Mouse (Mus musculus): ENCODE measurements around the gene Vim. TPM values are rescaled to one million over a fixed set of nuclear protein-coding genes. Genes with fewer than 3 reads are reported as not detected.

The Vim gene
- polyA plus RNA-seq (2015; fragmentation: Nextera tagmentation; extraction: Ambion mirVana) = 820 and 887 TPM in 2 replicates

DNA sequence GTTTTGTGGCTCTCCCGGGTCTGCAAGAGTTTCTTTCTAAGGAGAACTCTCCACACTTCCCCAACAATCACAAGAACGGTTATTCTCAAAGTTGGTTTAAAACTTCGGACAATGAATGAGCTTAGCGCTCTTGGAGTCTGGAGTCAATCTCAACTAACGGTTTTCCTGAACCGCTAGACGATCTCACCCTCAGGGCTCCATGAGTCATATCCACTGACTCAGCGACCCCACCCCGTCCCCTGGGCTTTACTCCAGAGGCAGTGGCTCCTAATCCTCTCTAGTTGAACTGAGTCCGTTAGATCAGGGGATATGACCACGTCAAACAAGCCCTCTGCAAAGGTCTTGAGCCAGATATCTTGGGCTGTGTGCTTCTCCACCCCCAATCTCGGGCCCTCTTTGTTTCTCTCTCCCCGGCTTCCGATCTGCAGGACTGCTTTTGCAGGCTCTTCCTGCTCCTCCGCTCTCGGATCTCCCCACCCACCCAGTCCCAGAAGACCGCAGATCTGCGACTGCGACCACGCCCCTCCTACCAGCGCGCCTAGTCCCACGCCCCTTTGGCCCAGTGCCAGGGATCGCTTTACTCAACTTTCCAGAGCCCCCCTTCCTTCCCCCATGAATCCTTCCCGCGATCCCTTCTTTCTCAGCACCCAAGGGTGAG, at the start of gene Vim:
Gene Vim, plus strand, starts transcription at position 520 of the 658 bp plus-strand sequence.
- H3K4me3 ChIP-seq (ENCODE audit: low read length) = peak within 1 kb of the TSS; percentile 90
- H3K9ac ChIP-seq (ENCODE audit: low read length) = peak within 1 kb of the TSS; percentile 90
- peak within 1 kb of the TSS; percentile 79 for H3K4me2 ChIP-seq (ENCODE audit: low read depth, low read length)
- H3K27me3 ChIP-seq (ENCODE audit: control insufficient read depth, insufficient read depth, low read length) = no peaks in the 10 kb centered on the region
- H3K27ac ChIP-seq (ENCODE audit: low read length) = peak within 1 kb of the TSS; percentile 99
- no peaks in the 10 kb centered on the region for H3K9me3 ChIP-seq (replicated peaks; ENCODE audit: control insufficient read depth, low read length)
- H3K4me1 ChIP-seq (ENCODE audit: control insufficient read depth, insufficient read depth, low read length) = peaks cover 18% of the 10 kb centered on the region
- peak; percentile 93 for ATAC-seq (replicated peaks; ENCODE audit: extremely low read depth, insufficient read depth, low FRiP score)
- under 1% methylated on average over 26 of the region's 26 CpGs for WGBS
- peaks cover 16% of the 10 kb centered on the region for H3K36me3 ChIP-seq (ENCODE audit: control insufficient read depth, insufficient read depth)

DNA sequence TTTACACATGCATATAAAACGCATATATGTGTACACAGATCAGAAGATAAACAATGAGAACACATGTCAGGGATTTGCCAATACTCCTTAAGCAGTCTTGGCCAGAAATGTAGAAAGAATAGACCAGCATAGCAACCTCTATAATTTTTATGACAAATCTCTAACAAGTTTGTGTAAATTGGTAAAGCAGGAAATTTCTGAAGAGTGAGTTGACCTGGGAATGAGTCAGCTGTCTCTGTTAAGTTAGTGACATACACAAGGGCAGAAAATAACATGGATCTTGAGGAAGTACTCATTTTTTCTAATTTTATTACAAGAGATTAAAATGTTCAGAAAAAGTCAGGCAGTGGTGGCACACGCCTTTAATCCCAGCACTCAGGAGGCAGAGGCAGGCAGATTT, 47.5 kb upstream of the Vim start:
- Histone ChIP-seq H3K36me3 (ENCODE audit: control insufficient read depth, insufficient read depth) (no peaks in the 10 kb centered on the region), H3K4me1 (ENCODE audit: control insufficient read depth, insufficient read depth, low read length) (peaks cover 16% of the 10 kb centered on the region; the same call in 1 of the 2 replicates), H3K27me3 (ENCODE audit: control insufficient read depth, insufficient read depth, low read length) (no peaks in the 10 kb centered on the region), H3K4me2 (ENCODE audit: low read depth, low read length) (no peak overlapping the region), H3K9me3 (replicated peaks; ENCODE audit: control insufficient read depth, low read length) (no peaks in the 10 kb centered on the region), H3K27ac (ENCODE audit: low read length) (no peak overlapping the region), H3K9ac (ENCODE audit: low read length) (no peak overlapping the region), H3K4me3 (ENCODE audit: low read length) (no peak overlapping the region)
- no peak for ATAC-seq (replicated peaks; ENCODE audit: extremely low read depth, insufficient read depth, low FRiP score)
- 89% methylated on average over 2 of the region's 2 CpGs for WGBS

DNA sequence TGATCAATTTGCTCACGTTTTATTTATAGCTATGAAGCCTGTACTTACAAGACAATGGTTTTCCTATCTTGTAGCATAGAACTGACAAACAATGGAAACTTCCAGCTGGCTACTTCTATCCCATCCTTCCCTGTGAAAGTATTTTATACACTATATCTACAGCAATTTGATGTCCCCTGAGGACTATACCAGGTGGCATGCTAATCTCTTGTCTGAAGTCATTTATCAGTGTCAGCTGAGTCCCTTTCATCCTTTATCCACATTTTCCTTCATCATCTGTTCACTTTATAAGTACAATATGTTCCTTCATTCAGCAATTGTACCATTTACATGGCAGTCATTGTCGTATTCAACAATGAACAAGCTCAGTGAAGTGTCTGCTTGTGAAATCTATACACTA, 46.6 kb upstream of the Vim start:
- Histone ChIP-seq H3K27me3 (ENCODE audit: control insufficient read depth, insufficient read depth, low read length) (no peaks in the 10 kb centered on the region), H3K9me3 (replicated peaks; ENCODE audit: control insufficient read depth, low read length) (no peaks in the 10 kb centered on the region), H3K4me3 (ENCODE audit: low read length) (no peak overlapping the region), H3K27ac (ENCODE audit: low read length) (0 out of 2 replicates have a peak overlapping the region, but pooled peaks have one; percentile 1), H3K4me2 (ENCODE audit: low read depth, low read length) (no peak overlapping the region), H3K4me1 (ENCODE audit: control insufficient read depth, insufficient read depth, low read length) (peaks cover 15% of the 10 kb centered on the region; the same call in 1 of the 2 replicates), H3K9ac (ENCODE audit: low read length) (no peak overlapping the region), H3K36me3 (ENCODE audit: control insufficient read depth, insufficient read depth) (no peaks in the 10 kb centered on the region)
- WGBS = 48% methylated on average over 2 of the region's 2 CpGs
- ATAC-seq (replicated peaks; ENCODE audit: extremely low read depth, insufficient read depth, low FRiP score) = no peak

DNA sequence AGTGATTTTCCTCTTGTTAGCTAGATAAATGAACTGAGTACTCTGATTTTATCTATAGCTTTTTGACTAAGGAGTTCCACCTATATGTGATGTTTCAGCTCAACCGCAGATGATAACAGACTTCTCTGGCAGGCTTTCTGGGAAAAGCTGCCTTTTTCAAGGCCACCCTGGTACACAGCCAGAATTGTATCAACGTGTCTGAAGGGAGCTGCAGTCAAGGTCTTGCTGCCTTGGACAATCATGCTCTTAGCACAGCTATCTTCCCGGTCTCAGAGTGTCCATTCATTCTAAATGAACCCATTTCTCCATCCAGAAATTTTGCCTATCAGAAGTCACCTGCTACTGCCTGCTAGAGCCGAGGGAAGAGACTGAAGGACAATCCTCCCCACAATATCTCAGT, 46.2 kb upstream of the Vim start:
- 0 out of 2 replicates have a peak overlapping the region, but pooled peaks have one; percentile 1 for H3K27ac ChIP-seq (ENCODE audit: low read length)
- no peak for ATAC-seq (replicated peaks; ENCODE audit: extremely low read depth, insufficient read depth, low FRiP score)
- no peaks in the 10 kb centered on the region for H3K36me3 ChIP-seq (ENCODE audit: control insufficient read depth, insufficient read depth)
- H3K9me3 ChIP-seq (replicated peaks; ENCODE audit: control insufficient read depth, low read length) = no peaks in the 10 kb centered on the region
- no peaks in the 10 kb centered on the region for H3K27me3 ChIP-seq (ENCODE audit: control insufficient read depth, insufficient read depth, low read length)
- WGBS = 46% methylated on average over 4 of the region's 4 CpGs
- no peak overlapping the region for H3K9ac ChIP-seq (ENCODE audit: low read length)
- H3K4me3 ChIP-seq (ENCODE audit: low read length) = no peak overlapping the region
- 0 out of 2 replicates have a peak, but pooled peaks cover 13% of the 10 kb centered on the region for H3K4me1 ChIP-seq (ENCODE audit: control insufficient read depth, insufficient read depth, low read length)
- no peak overlapping the region for H3K4me2 ChIP-seq (ENCODE audit: low read depth, low read length)

DNA sequence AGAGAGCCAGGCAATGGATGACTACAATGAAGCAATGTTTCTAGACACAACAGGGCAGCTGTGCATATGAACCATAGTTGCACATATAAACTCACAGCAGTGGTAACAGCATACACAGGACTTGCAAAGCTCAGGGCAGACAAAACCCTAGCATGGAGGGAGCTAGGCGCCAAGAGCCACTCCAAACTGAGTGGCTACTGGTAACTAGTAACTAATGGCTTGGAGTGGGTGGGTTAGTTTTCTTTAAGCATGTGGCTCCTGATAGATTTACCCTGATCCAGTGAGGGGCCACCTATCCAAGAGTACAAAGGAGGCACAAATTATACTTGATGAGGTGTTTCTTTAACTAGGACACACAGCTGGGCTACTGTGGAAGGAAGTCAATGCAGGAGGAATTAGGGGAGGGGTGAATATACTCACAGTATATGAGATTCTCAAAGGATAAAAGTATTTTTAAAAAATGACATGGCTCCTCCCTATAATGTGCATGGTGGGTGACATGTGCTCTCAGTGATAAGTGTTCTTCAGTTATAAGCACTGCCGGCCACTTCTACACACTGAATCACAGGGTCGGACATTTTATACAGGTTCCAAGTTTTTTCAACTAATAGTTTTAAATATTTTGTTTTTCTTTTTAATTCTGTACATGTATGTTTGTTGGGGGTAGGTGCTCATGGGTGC, 44.3 kb upstream of the Vim start:
- Histone ChIP-seq H3K27me3 (ENCODE audit: control insufficient read depth, insufficient read depth, low read length) (no peaks in the 10 kb centered on the region), H3K4me1 (ENCODE audit: control insufficient read depth, insufficient read depth, low read length) (0 out of 2 replicates have a peak, but pooled peaks cover 8% of the 10 kb centered on the region), H3K9ac (ENCODE audit: low read length) (no peak overlapping the region), H3K4me3 (ENCODE audit: low read length) (no peak overlapping the region), H3K4me2 (ENCODE audit: low read depth, low read length) (no peak overlapping the region), H3K9me3 (replicated peaks; ENCODE audit: control insufficient read depth, low read length) (no peaks in the 10 kb centered on the region), H3K27ac (ENCODE audit: low read length) (no peak overlapping the region), H3K36me3 (ENCODE audit: control insufficient read depth, insufficient read depth) (no peaks in the 10 kb centered on the region)
- no peak for ATAC-seq (replicated peaks; ENCODE audit: extremely low read depth, insufficient read depth, low FRiP score)
- 87% methylated on average over 3 of the region's 3 CpGs for WGBS

DNA sequence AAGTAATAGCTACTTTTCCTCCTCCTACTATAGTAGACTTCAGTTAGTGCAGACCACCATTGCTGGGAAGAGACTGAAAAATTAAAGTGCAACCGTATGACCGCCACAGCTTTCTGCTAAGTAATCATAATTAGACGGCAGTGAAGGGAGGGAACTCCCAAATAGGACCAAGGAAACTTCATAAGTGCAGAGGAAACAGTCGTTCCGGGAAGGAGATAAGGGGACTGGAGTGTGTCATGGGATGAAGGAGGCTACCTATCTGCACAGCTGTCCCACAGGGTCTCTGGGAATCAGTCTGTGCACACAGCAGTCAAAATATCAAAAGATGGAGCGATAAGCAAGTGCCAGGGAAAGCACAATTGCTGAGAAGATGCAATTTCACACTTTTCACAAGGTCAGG, 43.1 kb upstream of the Vim start:
- Histone ChIP-seq H3K27ac (ENCODE audit: low read length) (no peak overlapping the region), H3K9ac (ENCODE audit: low read length) (no peak overlapping the region), H3K9me3 (replicated peaks; ENCODE audit: control insufficient read depth, low read length) (no peaks in the 10 kb centered on the region), H3K36me3 (ENCODE audit: control insufficient read depth, insufficient read depth) (no peaks in the 10 kb centered on the region), H3K27me3 (ENCODE audit: control insufficient read depth, insufficient read depth, low read length) (no peaks in the 10 kb centered on the region), H3K4me1 (ENCODE audit: control insufficient read depth, insufficient read depth, low read length) (0 out of 2 replicates have a peak, but pooled peaks cover 10% of the 10 kb centered on the region), H3K4me3 (ENCODE audit: low read length) (no peak overlapping the region), H3K4me2 (ENCODE audit: low read depth, low read length) (no peak overlapping the region)
- ATAC-seq (replicated peaks; ENCODE audit: extremely low read depth, insufficient read depth, low FRiP score) = no peak
- WGBS = 54% methylated on average over 6 of the region's 6 CpGs

DNA sequence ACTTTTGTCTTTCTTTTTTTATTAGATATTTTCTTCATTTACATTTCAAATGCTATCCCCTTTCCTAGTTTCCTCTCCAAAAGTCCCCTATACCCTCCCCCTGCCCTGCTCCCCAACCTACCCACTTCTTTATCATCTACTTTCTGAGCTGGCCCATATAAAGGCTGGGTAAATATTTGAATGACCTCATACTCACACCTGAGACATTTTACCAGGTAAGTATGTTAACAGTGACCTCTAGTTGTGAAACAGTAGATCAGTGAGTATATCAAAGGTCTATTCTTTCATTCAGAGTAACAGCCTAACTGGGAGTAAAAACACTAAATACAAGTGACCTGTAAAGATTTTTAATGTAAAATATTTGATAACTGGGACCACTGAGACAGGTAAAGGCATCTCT, 37.0 kb upstream of the Vim start:
- Histone ChIP-seq H3K27ac (ENCODE audit: low read length) (no peak overlapping the region), H3K9me3 (replicated peaks; ENCODE audit: control insufficient read depth, low read length) (no peaks in the 10 kb centered on the region), H3K4me1 (ENCODE audit: control insufficient read depth, insufficient read depth, low read length) (0 out of 2 replicates have a peak, but pooled peaks cover 2% of the 10 kb centered on the region), H3K27me3 (ENCODE audit: control insufficient read depth, insufficient read depth, low read length) (no peaks in the 10 kb centered on the region), H3K36me3 (ENCODE audit: control insufficient read depth, insufficient read depth) (no peaks in the 10 kb centered on the region), H3K4me2 (ENCODE audit: low read depth, low read length) (no peak overlapping the region), H3K9ac (ENCODE audit: low read length) (no peak overlapping the region), H3K4me3 (ENCODE audit: low read length) (no peak overlapping the region)
- no peak for ATAC-seq (replicated peaks; ENCODE audit: extremely low read depth, insufficient read depth, low FRiP score)

DNA sequence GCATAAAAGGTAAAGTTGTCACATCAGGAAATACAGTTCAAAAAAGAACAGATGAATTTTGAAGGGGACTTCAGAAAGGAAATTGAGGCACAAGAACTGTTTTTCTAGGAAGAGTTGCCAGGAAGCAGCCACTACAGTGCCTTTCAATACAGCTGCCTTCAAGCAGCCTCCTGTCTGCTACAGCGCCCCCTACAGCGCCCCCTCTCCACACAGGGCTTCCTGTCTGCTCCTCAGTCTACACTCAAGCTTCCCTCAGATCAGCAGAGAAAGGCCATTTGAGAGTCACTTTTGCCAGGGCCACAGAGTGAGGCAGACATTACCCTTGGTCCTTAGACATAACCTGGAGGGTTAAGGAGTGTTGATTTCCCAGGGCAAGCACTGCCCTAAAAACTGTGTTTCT, 36.0 kb upstream of the Vim start:
- ATAC-seq (replicated peaks; ENCODE audit: extremely low read depth, insufficient read depth, low FRiP score) = no peak
- H3K9me3 ChIP-seq (replicated peaks; ENCODE audit: control insufficient read depth, low read length) = no peaks in the 10 kb centered on the region
- no peak overlapping the region for H3K4me2 ChIP-seq (ENCODE audit: low read depth, low read length)
- H3K27me3 ChIP-seq (ENCODE audit: control insufficient read depth, insufficient read depth, low read length) = no peaks in the 10 kb centered on the region
- H3K9ac ChIP-seq (ENCODE audit: low read length) = no peak overlapping the region
- no peak overlapping the region for H3K27ac ChIP-seq (ENCODE audit: low read length)
- WGBS = 20% methylated on average over 2 of the region's 2 CpGs
- 0 out of 2 replicates have a peak, but pooled peaks cover 2% of the 10 kb centered on the region for H3K4me1 ChIP-seq (ENCODE audit: control insufficient read depth, insufficient read depth, low read length)
- H3K36me3 ChIP-seq (ENCODE audit: control insufficient read depth, insufficient read depth) = no peaks in the 10 kb centered on the region
- no peak overlapping the region for H3K4me3 ChIP-seq (ENCODE audit: low read length)

DNA sequence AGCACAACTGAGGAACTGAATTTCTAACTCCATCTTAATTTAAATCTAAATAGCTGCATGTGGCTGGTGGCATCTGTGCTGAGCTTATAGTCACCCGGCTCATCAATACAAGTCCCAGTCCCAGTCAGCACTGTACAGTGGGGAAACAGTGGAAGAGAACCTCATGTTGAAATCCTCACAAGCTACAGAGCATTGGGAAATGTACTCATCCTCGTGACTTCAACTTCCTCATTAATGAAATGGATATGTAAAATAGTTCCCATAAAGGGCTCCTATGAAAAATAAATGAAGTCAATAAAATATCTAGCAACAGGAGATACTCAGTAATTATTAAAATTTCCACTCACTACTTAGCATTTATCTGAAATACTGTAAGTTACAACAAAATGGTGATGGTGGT, 35.5 kb upstream of the Vim start:
- no peaks in the 10 kb centered on the region for H3K9me3 ChIP-seq (replicated peaks; ENCODE audit: control insufficient read depth, low read length)
- H3K4me3 ChIP-seq (ENCODE audit: low read length) = no peak overlapping the region
- H3K4me1 ChIP-seq (ENCODE audit: control insufficient read depth, insufficient read depth, low read length) = peaks cover 4% of the 10 kb centered on the region; the same call in 1 of the 2 replicates
- no peak for ATAC-seq (replicated peaks; ENCODE audit: extremely low read depth, insufficient read depth, low FRiP score)
- H3K27ac ChIP-seq (ENCODE audit: low read length) = no peak overlapping the region
- H3K4me2 ChIP-seq (ENCODE audit: low read depth, low read length) = no peak overlapping the region
- no peak overlapping the region for H3K9ac ChIP-seq (ENCODE audit: low read length)
- no peaks in the 10 kb centered on the region for H3K27me3 ChIP-seq (ENCODE audit: control insufficient read depth, insufficient read depth, low read length)
- 79% methylated on average over 2 of the region's 2 CpGs for WGBS
- H3K36me3 ChIP-seq (ENCODE audit: control insufficient read depth, insufficient read depth) = no peaks in the 10 kb centered on the region
